Mouse (Mus musculus): ENCODE results near the gene Best1. TPM values are rescaled to one million over a fixed set of nuclear protein-coding genes. Genes with fewer than 3 reads are reported as not detected.
A peak's percentile ranks its signal among the peaks of the same experiment; 100 is the strongest.

Best1 gene
- polyA plus RNA-seq, 1 experiment: 0.31 TPM

GRCm38 (mm10) chr19:10038910-10039309, 37.5 kb upstream of the Best1 start:
- TF ChIP-seq CTCF (IDR thresholded peaks at IDR 0.05; ENCODE audit: borderline replicate concordance, control insufficient read depth, extremely low read depth, insufficient read depth, low read length, poor library complexity) (no peak), POLR2A (IDR thresholded peaks at IDR 0.05; ENCODE audit: control insufficient read depth, extremely low read depth, insufficient read depth, low read length, poor library complexity) (no peak)
- 82% methylated on average over 3 of the region's 3 CpGs for whole genome bisulfite sequencing
- H3K27ac ChIP-seq (ENCODE audit: control insufficient read depth, insufficient read depth, low read length): no peak overlapping the region
- no peak for DNase-seq
- no peaks in the 10 kb centered on the region; the same call in 1 of the 2 replicates for H3K27me3 ChIP-seq (ENCODE audit: control insufficient read depth, insufficient read depth, low read length)
- H3K4me1 ChIP-seq (replicated peaks; ENCODE audit: control insufficient read depth, insufficient read depth, low read length): peaks cover 9% of the 10 kb centered on the region; the same call in 1 of the 2 replicates
- H3K36me3 ChIP-seq (ENCODE audit: control insufficient read depth, insufficient read depth, low read length): no peaks in the 10 kb centered on the region
- no peak overlapping the region for H3K4me3 ChIP-seq (ENCODE audit: control insufficient read depth, insufficient read depth, low read length)

GRCm38 (mm10) chr19:10038364-10038763, 36.9 kb upstream of the Best1 start:
- peaks cover 9% of the 10 kb centered on the region; the same call in 1 of the 2 replicates for H3K4me1 ChIP-seq (replicated peaks; ENCODE audit: control insufficient read depth, insufficient read depth, low read length)
- H3K36me3 ChIP-seq (ENCODE audit: control insufficient read depth, insufficient read depth, low read length): no peaks in the 10 kb centered on the region
- DNase-seq: no peak
- H3K27me3 ChIP-seq (ENCODE audit: control insufficient read depth, insufficient read depth, low read length): no peaks in the 10 kb centered on the region; the same call in 1 of the 2 replicates
- no peak overlapping the region for H3K27ac ChIP-seq (ENCODE audit: control insufficient read depth, insufficient read depth, low read length)
- 97% methylated on average over 3 of the region's 3 CpGs for WGBS
- TF ChIP-seq POLR2A (IDR thresholded peaks at IDR 0.05; ENCODE audit: control insufficient read depth, extremely low read depth, insufficient read depth, low read length, poor library complexity) (no peak), CTCF (IDR thresholded peaks at IDR 0.05; ENCODE audit: borderline replicate concordance, control insufficient read depth, extremely low read depth, insufficient read depth, low read length, poor library complexity) (no peak)
- H3K4me3 ChIP-seq (ENCODE audit: control insufficient read depth, insufficient read depth, low read length): no peak overlapping the region

- Histone ChIP-seq H3K4me3 (ENCODE audit: control insufficient read depth, insufficient read depth, low read length) (no peak overlapping the region), H3K36me3 (ENCODE audit: control insufficient read depth, insufficient read depth, low read length) (no peaks in the 10 kb centered on the region), H3K4me1 (replicated peaks; ENCODE audit: control insufficient read depth, insufficient read depth, low read length) (peaks cover 9% of the 10 kb centered on the region; the same call in 1 of the 2 replicates), H3K27me3 (ENCODE audit: control insufficient read depth, insufficient read depth, low read length) (no peaks in the 10 kb centered on the region; the same call in 1 of the 2 replicates), H3K27ac (ENCODE audit: control insufficient read depth, insufficient read depth, low read length) (no peak overlapping the region)
- no peak for DNase-seq
- WGBS: 80% methylated on average over 2 of the region's 2 CpGs
- no peak for TF ChIP-seq POLR2A (IDR thresholded peaks at IDR 0.05; ENCODE audit: control insufficient read depth, extremely low read depth, insufficient read depth, low read length, poor library complexity)
- no peak for TF ChIP-seq CTCF (IDR thresholded peaks at IDR 0.05; ENCODE audit: borderline replicate concordance, control insufficient read depth, extremely low read depth, insufficient read depth, low read length, poor library complexity)
Observed at GRCm38 (mm10) chr19:10037534-10037933, 36.1 kb upstream of the Best1 start.

DNA sequence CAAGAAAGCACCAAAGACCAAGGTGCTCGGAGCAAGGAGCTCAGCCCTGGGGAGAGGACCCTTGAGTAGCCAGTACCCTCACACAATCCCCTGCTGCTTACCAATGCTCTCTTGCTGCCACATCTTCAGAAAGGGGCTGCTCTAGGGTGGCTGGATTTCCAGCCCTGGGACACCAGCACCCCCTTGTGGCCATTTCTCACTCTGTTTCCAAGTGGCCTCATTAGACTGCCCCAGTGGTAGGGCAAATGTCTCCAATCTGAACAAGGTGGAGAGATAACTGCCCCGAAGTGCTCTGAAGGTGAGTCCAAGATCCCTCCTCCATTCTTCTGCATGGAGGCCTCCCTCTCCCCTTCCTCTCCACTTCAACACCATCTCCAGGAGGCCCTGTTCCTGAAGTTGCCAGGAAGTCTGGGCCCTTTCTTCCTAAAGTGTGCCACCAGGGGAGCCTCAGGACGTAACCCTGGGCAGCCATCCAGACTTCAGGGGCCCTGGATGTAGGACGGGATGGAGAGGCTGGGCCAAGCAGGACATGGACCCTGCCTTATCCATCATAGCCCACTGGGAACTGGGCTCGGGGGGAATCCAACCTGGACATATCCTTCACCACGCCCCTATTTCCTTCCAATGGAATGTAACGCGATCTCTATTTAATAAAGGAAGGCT, 33.5 kb upstream of the Best1 start:
- whole genome bisulfite sequencing: 74% methylated on average over 8 of the region's 8 CpGs
- TF ChIP-seq POLR2A (IDR thresholded peaks at IDR 0.05; ENCODE audit: control insufficient read depth, extremely low read depth, insufficient read depth, low read length, poor library complexity) (no peak), CTCF (IDR thresholded peaks at IDR 0.05; ENCODE audit: borderline replicate concordance, control insufficient read depth, extremely low read depth, insufficient read depth, low read length, poor library complexity) (peak; percentile 77; the same call in 1 of the 2 replicates)
- Histone ChIP-seq H3K27ac (ENCODE audit: control insufficient read depth, insufficient read depth, low read length) (no peak overlapping the region), H3K27me3 (ENCODE audit: control insufficient read depth, insufficient read depth, low read length) (no peaks in the 10 kb centered on the region), H3K4me3 (ENCODE audit: control insufficient read depth, insufficient read depth, low read length) (no peak overlapping the region), H3K36me3 (ENCODE audit: control insufficient read depth, insufficient read depth, low read length) (no peaks in the 10 kb centered on the region), H3K4me1 (replicated peaks; ENCODE audit: control insufficient read depth, insufficient read depth, low read length) (no peaks in the 10 kb centered on the region)
- DNase-seq: peak; percentile 82

DNA sequence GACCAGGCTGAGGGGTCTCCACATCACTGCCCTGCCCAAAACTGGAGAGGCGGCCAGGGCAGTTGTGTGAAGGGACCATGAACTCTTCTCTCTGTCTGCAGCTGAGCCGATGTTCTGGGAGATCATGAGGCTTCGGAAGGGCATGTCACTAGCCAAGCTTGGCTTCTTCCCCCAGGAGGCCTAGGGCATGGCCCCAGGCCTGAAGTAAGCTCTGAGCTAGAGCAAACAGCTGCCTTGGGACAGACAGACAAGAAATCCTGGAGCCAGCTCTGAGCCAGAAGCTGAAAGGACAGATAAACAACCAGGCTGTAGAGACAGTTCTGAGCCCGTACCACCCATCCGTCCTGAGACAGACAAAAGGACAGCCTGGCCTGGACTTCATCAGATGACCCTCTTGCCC, 32.9 kb upstream of the Best1 start:
- no peaks in the 10 kb centered on the region for H3K36me3 ChIP-seq (ENCODE audit: control insufficient read depth, insufficient read depth, low read length)
- 94% methylated on average over 5 of the region's 5 CpGs for WGBS
- TF ChIP-seq CTCF (IDR thresholded peaks at IDR 0.05; ENCODE audit: borderline replicate concordance, control insufficient read depth, extremely low read depth, insufficient read depth, low read length, poor library complexity) (no peak), POLR2A (IDR thresholded peaks at IDR 0.05; ENCODE audit: control insufficient read depth, extremely low read depth, insufficient read depth, low read length, poor library complexity) (no peak)
- DNase-seq: no peak
- no peak overlapping the region for H3K4me3 ChIP-seq (ENCODE audit: control insufficient read depth, insufficient read depth, low read length)
- H3K27ac ChIP-seq (ENCODE audit: control insufficient read depth, insufficient read depth, low read length): no peak overlapping the region
- no peaks in the 10 kb centered on the region for H3K27me3 ChIP-seq (ENCODE audit: control insufficient read depth, insufficient read depth, low read length)
- H3K4me1 ChIP-seq (replicated peaks; ENCODE audit: control insufficient read depth, insufficient read depth, low read length): no peaks in the 10 kb centered on the region

- Histone ChIP-seq H3K4me3 (ENCODE audit: control insufficient read depth, insufficient read depth, low read length) (no peak overlapping the region), H3K27ac (ENCODE audit: control insufficient read depth, insufficient read depth, low read length) (no peak overlapping the region), H3K36me3 (ENCODE audit: control insufficient read depth, insufficient read depth, low read length) (no peaks in the 10 kb centered on the region), H3K27me3 (ENCODE audit: control insufficient read depth, insufficient read depth, low read length) (no peaks in the 10 kb centered on the region), H3K4me1 (replicated peaks; ENCODE audit: control insufficient read depth, insufficient read depth, low read length) (no peaks in the 10 kb centered on the region)
- 53% methylated on average over 8 of the region's 8 CpGs for WGBS
- peak; percentile 61 for DNase-seq
- no peak for TF ChIP-seq POLR2A (IDR thresholded peaks at IDR 0.05; ENCODE audit: control insufficient read depth, extremely low read depth, insufficient read depth, low read length, poor library complexity)
- TF ChIP-seq CTCF (IDR thresholded peaks at IDR 0.05; ENCODE audit: borderline replicate concordance, control insufficient read depth, extremely low read depth, insufficient read depth, low read length, poor library complexity): no peak; the same call in 1 of the 2 replicates
Observed at GRCm38 (mm10) chr19:10033211-10033973, 32.0 kb upstream of the Best1 start.
